Mouse (Mus musculus): ENCODE results near the gene Babam2.

GRCm38 (mm10) chr5:31754634-31755033, 57.1 kb downstream of the Babam2 start:
- TF ChIP-seq POLR2A (IDR thresholded peaks at IDR 0.05; ENCODE audit: low read depth, low read length) (no peak), CTCF (IDR thresholded peaks at IDR 0.05; ENCODE audit: extremely low read depth, insufficient read length, insufficient replicate concordance, low read depth, low read length) (no peak)

Measured in small intestine, adult 2 months (tissue).